In genomic region chr15:87545130-87545642, GRCm38 (mm10) we compare ENCODE assay signal across 8 mouse cellular contexts. TPM values are rescaled to one million over a fixed set of nuclear protein-coding genes. Genes with fewer than 3 reads are reported as not detected.
DNase-seq lines count a peak whose midpoint lies in the region; ATAC-seq and TF ChIP-seq lines count a peak whose summit lies in the region.

No protein-coding gene starts in this region.

- H3K9me3 ChIP-seq in hindbrain, postnatal 0 days (ENCODE audit: low read length): no peaks in the 10 kb centered on the region
- H3K9me3 ChIP-seq in neural tube, embryonic 13.5 days: no peaks in the 10 kb centered on the region

- peak overlapping the region; percentile 96 for H3K27ac ChIP-seq in layer of hippocampus, adult 2 months
- H3K27ac ChIP-seq in hindbrain, postnatal 0 days: peak overlapping the region; percentile 83
- H3K27ac ChIP-seq in neural tube, embryonic 13.5 days (replicated peaks): peak overlapping the region; percentile 88

- TF ChIP-seq CTCF in layer of hippocampus, adult 2 months (conservative IDR thresholded peaks at IDR 0.05): no peak
- TF ChIP-seq CTCF in hindbrain, postnatal 0 days (IDR thresholded peaks at IDR 0.05; ENCODE audit: low read depth): no peak

- no peak for DNase-seq in cerebellum, adult 11 months
- no peak for DNase-seq in layer of hippocampus, adult 2 months (ENCODE audit: low spot score in 2 of 2)
- DNase-seq in layer of hippocampus, adult 11-12 months (ENCODE audit: low spot score): no peak
- no peak for DNase-seq in hindbrain, postnatal 0 days (ENCODE audit: low spot score)
- DNase-seq in urinary bladder, postnatal 14 days (ENCODE audit: low spot score): no peak
- DNase-seq in kidney, postnatal 36 days: no peak

- 4% methylated on average over 18 of the region's 18 CpGs for WGBS in hindbrain, postnatal 0 days
- 6% methylated on average over 18 of the region's 18 CpGs for WGBS in neural tube, embryonic 13.5 days

- H3K27me3 ChIP-seq in hindbrain, postnatal 0 days (ENCODE audit: insufficient read depth, low read length): no peaks in the 10 kb centered on the region; the same call in 1 of the 2 replicates
- H3K27me3 ChIP-seq in neural tube, embryonic 13.5 days: peaks cover 29% of the 10 kb centered on the region

- H3K4me2 ChIP-seq in hindbrain, postnatal 0 days (ENCODE audit: low read depth, low read length): peak overlapping the region; percentile 73
- peak overlapping the region; percentile 77 for H3K4me2 ChIP-seq in neural tube, embryonic 13.5 days

- no peaks in the 10 kb centered on the region for H3K36me3 ChIP-seq in hindbrain, postnatal 0 days (ENCODE audit: insufficient read depth, low read length)
- no peaks in the 10 kb centered on the region for H3K36me3 ChIP-seq in neural tube, embryonic 13.5 days

- H3K4me3 ChIP-seq in layer of hippocampus, adult 2 months: peak overlapping the region; percentile 82
- H3K4me3 ChIP-seq in hindbrain, postnatal 0 days (ENCODE audit: low read length): peak overlapping the region; percentile 90
- peak overlapping the region; percentile 87 for H3K4me3 ChIP-seq in neural tube, embryonic 13.5 days

- 0 out of 2 replicates have a peak, but pooled peaks have one; percentile 7 for ATAC-seq in cerebellum, adult (ENCODE audit: insufficient number of reproducible peaks, low FRiP score, low TSS enrichment)
- no peak for ATAC-seq in hindbrain, postnatal 0 days
- 0 out of 2 replicates have a peak, but pooled peaks have one; percentile 12 for ATAC-seq in neural tube, embryonic 13.5 days (ENCODE audit: low read depth)

- H3K9ac ChIP-seq in hindbrain, postnatal 0 days (replicated peaks; ENCODE audit: low read length): peak overlapping the region; percentile 91
- peak overlapping the region; percentile 93 for H3K9ac ChIP-seq in neural tube, embryonic 13.5 days

- peaks cover 34% of the 10 kb centered on the region for H3K4me1 ChIP-seq in hindbrain, postnatal 0 days (ENCODE audit: insufficient read depth, low read length)
- peaks cover 52% of the 10 kb centered on the region for H3K4me1 ChIP-seq in neural tube, embryonic 13.5 days (replicated peaks)

RNA-seq across cellular contexts. Expression of gene Fam19a5, which starts 1.1 kb away (rescaled TPM):
- 100 to 1,000 TPM; 135 to 141 TPM for total RNA-seq in layer of hippocampus, adult 2 months (2021)
- 119 and 137 TPM in 2 replicates for total RNA-seq in hindbrain, postnatal 0 days (2014; rRNA removed)
- polyA plus RNA-seq in hindbrain, postnatal 0 days (2015; fragmentation: Nextera tagmentation; extraction: Ambion mirVana): 28.1 and 31.0 TPM in 2 replicates
- 19.8 and 22.9 TPM in 2 replicates for polyA plus RNA-seq in neural tube, embryonic 13.5 days (2015; fragmentation: Nextera tagmentation; extraction: Ambion mirVana)
